Mouse (Mus musculus) sigmoid colon, adult 10 weeks (tissue): ENCODE data around the gene Olfr740. TPM values are rescaled to one million over a fixed set of nuclear protein-coding genes. Genes with fewer than 3 reads are reported as not detected.

ENCODE experiments used
- polyA plus RNA-seq: library from polyadenylated mRNA; stranded (reverse); fragments of 350-450 nt; fragmentation: Illumina TruSeq; extraction: RNeasy Lipid Tissue Mini Kit (QIAGEN cat#74804); gene quantifications from one replicate; pipeline ENCODE4 v1.2.3, GENCODE M21; 2014; ENCODE audit warnings: low read depth, low replicate concordance

Olfr740 gene
- polyA plus RNA-seq, result not detected

DNA sequence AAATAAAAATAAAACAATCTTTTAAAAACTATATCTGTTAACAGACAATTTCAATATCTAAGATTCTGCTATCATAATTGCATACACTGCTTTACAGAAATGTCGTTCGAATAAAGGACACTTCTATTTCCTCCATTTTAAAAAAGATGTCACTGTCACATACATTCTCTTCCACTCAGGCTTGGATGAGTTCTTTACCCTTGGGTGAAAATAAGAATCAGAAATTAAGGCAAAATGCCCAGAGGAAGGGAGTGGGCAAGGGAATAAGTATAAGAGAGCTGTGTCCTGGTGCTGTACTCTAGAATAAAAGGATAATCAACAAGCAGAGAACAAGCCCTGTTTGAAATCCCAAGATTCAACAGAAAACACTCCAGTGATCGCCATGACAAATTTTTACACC is at the start of gene Olfr740:
Olfr740 (plus strand) TSS at position 301 of the 400 bp plus-strand sequence.

DNA sequence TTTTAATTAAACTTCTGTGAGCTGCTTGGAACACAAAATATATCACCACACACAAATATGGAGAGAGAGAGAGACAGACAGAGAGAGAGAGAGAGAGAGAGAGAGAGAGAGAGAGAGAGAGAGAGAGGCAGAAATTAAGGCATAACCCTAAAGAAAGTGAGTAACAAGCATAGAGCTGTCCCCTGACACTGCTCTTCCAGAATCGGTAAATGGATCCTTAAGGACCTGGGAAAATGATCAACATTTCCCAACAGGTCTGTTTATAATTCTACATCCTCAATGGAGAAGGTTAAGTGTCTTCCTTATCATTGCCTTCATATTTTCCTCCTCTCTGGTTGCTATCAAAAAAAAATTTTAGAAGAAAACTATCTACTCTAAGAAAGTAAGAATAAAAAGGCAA is 38.1 kb upstream of the Olfr740 start, which contains the start of gene Olfr738:
Olfr738 (plus strand) TSS at position 301 of the 400 bp plus-strand sequence.

DNA sequence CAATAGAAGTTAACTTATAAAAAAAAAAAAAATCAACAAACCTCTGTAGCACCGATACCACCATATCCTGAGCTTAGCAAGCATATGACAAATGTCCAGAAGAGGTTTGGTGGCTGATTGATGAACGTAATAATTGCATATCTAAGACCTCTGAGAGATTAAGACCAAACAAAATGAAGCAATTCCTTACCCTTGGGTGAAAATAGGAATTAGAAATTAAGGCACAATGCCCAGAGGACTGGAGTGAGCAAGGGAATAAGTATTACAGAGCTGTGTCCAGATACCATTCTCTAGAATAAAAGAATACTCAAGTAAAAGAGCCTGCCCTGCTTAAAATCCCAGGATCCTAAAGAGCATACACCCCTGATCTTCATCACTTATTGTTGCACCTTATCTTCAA is 27.0 kb upstream of the Olfr740 start, which contains the start of gene Olfr739:
Olfr739 (plus strand) TSS at position 301 of the 400 bp plus-strand sequence.

GRCm38 (mm10) chr14:50472438-50472837 is 27.1 kb downstream of the Olfr740 start, which contains the start of gene Olfr741:
Olfr741 (plus strand) TSS chr14:50472738.

DNA sequence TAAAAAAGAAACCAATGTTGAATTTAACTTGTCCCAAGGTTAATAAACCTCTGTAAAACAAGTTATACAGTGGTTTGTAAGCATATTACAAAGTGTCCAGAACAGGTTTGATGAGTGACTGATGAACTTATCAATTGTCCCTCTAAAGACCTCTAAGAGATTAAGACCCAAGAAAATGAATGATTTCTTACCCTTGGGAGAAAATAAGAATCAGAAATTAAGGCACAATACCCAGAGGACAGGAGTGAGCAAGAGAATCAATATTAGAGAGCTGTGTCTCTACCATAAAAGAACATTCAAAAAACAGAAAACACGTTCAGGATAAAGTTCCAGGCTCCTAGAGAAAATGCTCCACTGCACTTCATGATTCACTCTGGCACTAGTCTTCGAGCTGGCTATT is 58.0 kb downstream of the Olfr740 start, which contains the start of gene Olfr742:
Olfr742 (plus strand) TSS at position 301 of the 400 bp plus-strand sequence.

Other genes starting within 250 kb of the Olfr740 start
- gene Olfr731, start 203.7 kb upstream of the Olfr740 start, polyA plus RNA-seq, result not detected
- not detected for gene Olfr732, start 161.3 kb upstream of the Olfr740 start, polyA plus RNA-seq
- not detected for gene Olfr733, start 144.0 kb upstream of the Olfr740 start, polyA plus RNA-seq
- not detected for gene Olfr734, start 118.8 kb upstream of the Olfr740 start, polyA plus RNA-seq
- gene Olfr735, start 96.7 kb upstream of the Olfr740 start, polyA plus RNA-seq, result not detected
- 1.4 TPM for gene Tlr11, start 87.6 kb upstream of the Olfr740 start, polyA plus RNA-seq
- not detected for gene Olfr736, start 64.4 kb upstream of the Olfr740 start, polyA plus RNA-seq
- not detected for gene Olfr738, start 38.0 kb upstream of the Olfr740 start, polyA plus RNA-seq
- gene Olfr739, start 26.9 kb upstream of the Olfr740 start, polyA plus RNA-seq, result not detected
- gene Olfr741, start 27.2 kb downstream of the Olfr740 start, polyA plus RNA-seq, result not detected
- gene Olfr742, start 58.1 kb downstream of the Olfr740 start, polyA plus RNA-seq, result not detected
- gene Olfr743, start 76.3 kb downstream of the Olfr740 start, polyA plus RNA-seq, result not detected
- gene Olfr744, start 169.3 kb downstream of the Olfr740 start, polyA plus RNA-seq, result not detected
- gene Olfr745, start 193.8 kb downstream of the Olfr740 start, polyA plus RNA-seq, result not detected
- gene Olfr746, start 201.5 kb downstream of the Olfr740 start, polyA plus RNA-seq, result not detected
- gene Olfr747, start 247.7 kb downstream of the Olfr740 start, polyA plus RNA-seq, result not detected